Mouse (Mus musculus) intestine, embryonic 14.5 days (tissue): Measurements from ENCODE around the gene Rcor1. TPM values are rescaled to one million over a fixed set of nuclear protein-coding genes. Genes with fewer than 3 reads are reported as not detected.

Source experiments
- ATAC-seq: fragments of 200-750 bp; cut with Nextera tagmentation; replicated peaks from 2 replicates; pipeline ENCODE4 v1.8.0; 2017; ENCODE audit warnings: low read depth, moderate number of reproducible peaks, moderate TSS enrichment, moderate library complexity; ENCODE audit not compliant: low FRiP score, low TSS enrichment
- DNase-seq: peaks from one replicate; pipeline ENCODE4 v3.0.0-alpha.2; 2018; ENCODE audit warnings: low spot score
- H3K27ac ChIP-seq: fragments of 300-500 bp; sonication (generic); 2 replicates; pipeline ENCODE4 v1.5.1; 2014; ENCODE audit warnings: low read depth, mild to moderate bottlenecking, control low read depth
- H3K27me3 ChIP-seq: fragments of 300-500 bp; sonication (generic); replicated peaks from 2 replicates; pipeline ENCODE4 v1.6.1; 2014; ENCODE audit warnings: low read length, control low read depth; ENCODE audit not compliant: control insufficient read depth, insufficient read depth
- H3K36me3 ChIP-seq: fragments of 300-500 bp; sonication (generic); 2 replicates; pipeline ENCODE4 v1.6.1; 2014; ENCODE audit warnings: low read length, control low read depth; ENCODE audit not compliant: control insufficient read depth, insufficient read depth
- H3K4me1 ChIP-seq: fragments of 300-500 bp; sonication (generic); replicated peaks from 2 replicates; pipeline ENCODE4 v1.6.1; 2014; ENCODE audit warnings: low read length, control low read depth, mixed read lengths; ENCODE audit not compliant: control insufficient read depth, insufficient read depth
- H3K4me2 ChIP-seq: fragments of 300-500 bp; sonication (generic); 2 replicates; pipeline ENCODE4 v1.6.1; 2014; ENCODE audit warnings: low read length
- H3K4me3 ChIP-seq: fragments of 300-500 bp; sonication (generic); 2 replicates; pipeline ENCODE4 v1.5.1; 2014; ENCODE audit warnings: low read depth, low read length, control low read depth, mixed read lengths
- H3K9ac ChIP-seq: fragments of 300-500 bp; sonication (generic); 2 replicates; pipeline ENCODE4 v1.6.1; 2014; ENCODE audit warnings: mild to moderate bottlenecking, low read length
- H3K9me3 ChIP-seq: fragments of 300-500 bp; sonication (generic); 2 replicates; pipeline ENCODE4 v1.6.1; 2016; ENCODE audit warnings: low read length, control low read depth; ENCODE audit not compliant: control insufficient read depth
- WGBS: fragments of 180-500 bp; shearing (Covaris S2); extraction: QIAGEN DNeasy Blood & Tissue Kit; methylation state at CpG from one replicate; pipeline ENCODE4 v1.1.7; 2014; 5-methylcytosine and 5-hydroxymethylcytosine counted together
- polyA plus RNA-seq: library from polyadenylated mRNA; unstranded; fragments of >200 nt; fragmentation: Nextera tagmentation; extraction: Ambion mirVana; gene quantifications from 2 replicates; pipeline ENCODE4 v1.2.1, GENCODE M21; 2014

The Rcor1 gene
- polyA plus RNA-seq, 1 experiment from 2014 or later = 15.9 TPM

- DNase-seq = no peak
- H3K4me1 ChIP-seq = 0 out of 2 replicates have a peak, but pooled peaks cover 6% of the 10 kb centered on the region
- WGBS = 96% methylated on average over 11 of the region's 11 CpGs
- H3K27me3 ChIP-seq = no peaks in the 10 kb centered on the region
- no peak overlapping the region for H3K4me2 ChIP-seq
- H3K36me3 ChIP-seq = no peaks in the 10 kb centered on the region
- H3K9ac ChIP-seq = no peak overlapping the region
- H3K9me3 ChIP-seq = no peaks in the 10 kb centered on the region
- H3K4me3 ChIP-seq = no peak overlapping the region
- ATAC-seq = no peak
- H3K27ac ChIP-seq = no peak overlapping the region
Measured at GRCm38 (mm10) chr12:110998092-110998491, 41.1 kb upstream of the Rcor1 start.

- DNase-seq (no peak), ATAC-seq (no peak)
- no peaks in the 10 kb centered on the region for H3K36me3 ChIP-seq
Measured at GRCm38 (mm10) chr12:110999820-111000219, 39.3 kb upstream of the Rcor1 start.

GRCm38 (mm10) chr12:111000956-111001355, 38.2 kb upstream of the Rcor1 start:
- DNase-seq = no peak
- H3K9me3 ChIP-seq = no peaks in the 10 kb centered on the region
- no peak overlapping the region for H3K4me3 ChIP-seq
- H3K4me1 ChIP-seq = peaks cover 5% of the 10 kb centered on the region
- H3K36me3 ChIP-seq = no peaks in the 10 kb centered on the region
- H3K9ac ChIP-seq = no peak overlapping the region
- no peak overlapping the region for H3K4me2 ChIP-seq
- no peak for ATAC-seq
- 89% methylated on average over 7 of the region's 7 CpGs for WGBS
- no peaks in the 10 kb centered on the region for H3K27me3 ChIP-seq
- no peak overlapping the region for H3K27ac ChIP-seq

More at GRCm38 (mm10) chr12:110999820-111000219, 39.3 kb upstream of the Rcor1 start:
- Histone ChIP-seq H3K4me2 (no peak overlapping the region), H3K4me3 (no peak overlapping the region), H3K9ac (no peak overlapping the region), H3K9me3 (no peaks in the 10 kb centered on the region), H3K4me1 (no peaks in the 10 kb centered on the region), H3K27ac (no peak overlapping the region), H3K27me3 (no peaks in the 10 kb centered on the region)
- 86% methylated on average over 2 of the region's 2 CpGs for WGBS

DNA sequence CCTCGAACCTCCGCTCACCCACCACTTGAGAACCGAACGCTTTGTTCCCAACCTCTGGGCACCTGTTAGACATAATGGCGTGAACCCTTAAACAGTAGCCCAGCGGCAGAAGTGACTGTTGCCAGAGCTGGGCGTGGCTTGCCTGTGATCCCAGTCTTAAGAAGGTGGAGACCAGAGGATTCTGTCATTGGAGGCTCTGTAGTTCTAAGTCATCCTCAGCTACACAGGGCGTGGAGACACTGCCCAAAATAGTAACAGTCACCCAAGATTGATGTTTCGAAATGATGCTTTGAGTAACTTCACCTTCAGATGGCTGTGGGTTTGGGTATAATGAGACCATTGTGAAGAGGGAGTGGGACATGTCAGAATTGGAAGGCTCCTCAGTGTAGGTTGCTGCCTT, 35.0 kb upstream of the Rcor1 start:
- Histone ChIP-seq H3K4me1 (peaks cover 37% of the 10 kb centered on the region), H3K4me3 (no peak overlapping the region), H3K9me3 (no peaks in the 10 kb centered on the region), H3K9ac (no peak overlapping the region), H3K36me3 (no peaks in the 10 kb centered on the region), H3K27ac (no peak overlapping the region), H3K27me3 (no peaks in the 10 kb centered on the region), H3K4me2 (no peak overlapping the region)
- no peak for ATAC-seq
- 76% methylated on average over 9 of the region's 9 CpGs for WGBS
- no peak for DNase-seq

GRCm38 (mm10) chr12:111005803-111006202, 33.3 kb upstream of the Rcor1 start:
- ATAC-seq (0 out of 2 replicates have a peak, but pooled peaks have one; percentile 0), DNase-seq (no peak)
- Histone ChIP-seq H3K9me3 (no peaks in the 10 kb centered on the region), H3K9ac (no peak overlapping the region), H3K4me2 (no peak overlapping the region), H3K4me3 (no peak overlapping the region), H3K27me3 (no peaks in the 10 kb centered on the region), H3K36me3 (no peaks in the 10 kb centered on the region), H3K27ac (peak overlapping the region; percentile 33; the same call in 1 of the 2 replicates), H3K4me1 (peaks cover 41% of the 10 kb centered on the region)
- WGBS = 59% methylated on average over 6 of the region's 6 CpGs

DNA sequence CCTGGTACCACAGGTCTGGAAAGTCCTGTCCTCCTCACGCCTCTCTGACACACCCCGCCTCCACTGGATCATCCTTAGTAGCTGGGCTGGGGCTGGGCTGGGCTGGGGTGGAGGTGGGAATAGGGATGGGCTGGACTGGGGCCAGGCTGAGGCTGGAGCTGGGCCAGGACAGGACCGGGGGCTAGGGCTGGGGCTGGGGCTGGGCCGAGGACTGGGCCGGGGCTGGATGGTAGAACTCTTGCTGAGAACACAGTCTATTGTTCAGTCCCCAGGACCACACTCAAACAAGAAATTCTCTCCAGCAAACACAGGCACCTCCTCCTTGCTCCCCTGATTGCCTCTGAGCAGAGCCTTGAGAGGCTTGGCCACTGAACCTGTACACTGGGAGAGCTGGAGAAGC, 32.8 kb upstream of the Rcor1 start:
- Histone ChIP-seq H3K4me3 (no peak overlapping the region), H3K4me1 (peaks cover 42% of the 10 kb centered on the region), H3K9me3 (no peaks in the 10 kb centered on the region), H3K36me3 (no peaks in the 10 kb centered on the region), H3K4me2 (no peak overlapping the region), H3K27ac (peak overlapping the region; percentile 86; the same call in 1 of the 2 replicates), H3K9ac (no peak overlapping the region), H3K27me3 (no peaks in the 10 kb centered on the region)
- DNase-seq = no peak
- 26% methylated on average over 5 of the region's 5 CpGs for WGBS
- peak; percentile 29 for ATAC-seq

DNA sequence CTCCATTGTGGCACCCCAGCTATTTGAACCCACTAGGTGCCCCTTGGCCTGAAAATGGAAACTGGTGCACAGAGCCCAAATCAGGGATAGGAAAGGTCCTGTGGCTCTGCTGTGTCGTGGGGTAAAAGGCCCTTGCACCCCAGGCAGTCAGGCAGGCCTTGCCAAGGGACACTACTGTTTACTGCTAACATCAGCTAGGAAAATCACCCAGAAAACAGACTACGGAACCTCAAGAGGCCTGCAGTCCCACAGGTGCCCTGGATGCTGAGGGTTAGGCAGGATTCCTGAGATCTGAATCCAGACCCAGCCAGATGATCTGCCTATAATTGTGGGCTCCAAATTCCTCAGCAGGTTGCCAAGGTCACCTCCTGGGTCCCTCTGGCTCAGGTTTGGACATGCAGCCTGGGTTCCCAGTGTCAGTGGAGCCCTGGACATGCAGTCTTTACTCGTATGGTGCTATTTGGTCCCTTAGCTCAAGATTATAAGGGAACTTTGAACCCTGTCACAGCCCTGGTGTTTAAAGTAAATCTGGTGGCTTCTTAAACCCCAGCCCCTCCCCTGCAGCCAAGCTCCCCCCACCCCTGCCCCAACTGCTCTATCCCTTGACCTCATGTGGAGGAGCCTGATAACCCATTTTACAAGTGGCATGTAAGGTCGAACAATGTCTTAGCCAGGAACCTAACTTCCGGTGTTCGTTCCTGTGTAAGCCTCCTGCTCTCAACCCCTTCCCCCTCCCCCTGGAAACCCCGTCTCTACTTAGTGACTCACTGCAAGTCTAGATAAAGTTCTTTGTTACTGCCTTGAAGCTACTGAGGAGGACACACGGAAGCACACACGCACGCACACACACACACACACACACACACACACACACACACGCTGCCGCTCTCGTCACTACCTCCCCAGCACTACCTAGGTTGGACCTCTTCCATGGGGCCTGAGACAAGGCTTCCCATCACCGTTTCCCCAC, 31.7 kb upstream of the Rcor1 start:
- no peak overlapping the region for H3K4me3 ChIP-seq
- no peaks in the 10 kb centered on the region for H3K9me3 ChIP-seq
- peaks cover 45% of the 10 kb centered on the region for H3K4me1 ChIP-seq
- no peaks in the 10 kb centered on the region for H3K36me3 ChIP-seq
- WGBS = 55% methylated on average over 14 of the region's 14 CpGs
- ATAC-seq (peak; percentile 82), DNase-seq (peak; percentile 75)
- H3K27me3 ChIP-seq = no peaks in the 10 kb centered on the region
- peak overlapping the region; percentile 86 for H3K27ac ChIP-seq
- H3K4me2 ChIP-seq = no peak overlapping the region
- no peak overlapping the region; the same call in 1 of the 2 replicates for H3K9ac ChIP-seq

GRCm38 (mm10) chr12:111008500-111009490, 30.4 kb upstream of the Rcor1 start:
- peak overlapping the region; percentile 86 for H3K27ac ChIP-seq
- ATAC-seq = peak; percentile 28; the same call in 1 of the 2 replicates
- no peaks in the 10 kb centered on the region for H3K27me3 ChIP-seq
- peaks cover 45% of the 10 kb centered on the region for H3K4me1 ChIP-seq
- H3K4me3 ChIP-seq = no peak overlapping the region
- 34% methylated on average over 11 of the region's 11 CpGs for WGBS
- peak overlapping the region; percentile 7; the same call in 1 of the 2 replicates for H3K9ac ChIP-seq
- no peaks in the 10 kb centered on the region for H3K36me3 ChIP-seq
- no peak for DNase-seq
- no peaks in the 10 kb centered on the region for H3K9me3 ChIP-seq
- 0 out of 2 replicates have a peak overlapping the region, but pooled peaks have one; percentile 4 for H3K4me2 ChIP-seq
